Mouse (Mus musculus) pancreas, adult 10 weeks (tissue): ENCODE results near the gene Cyp2c69. TPM values are rescaled to one million over a fixed set of nuclear protein-coding genes. Genes with fewer than 3 reads are reported as not detected.

ENCODE experiments used
- polyA plus RNA-seq: library from polyadenylated mRNA; stranded (reverse); fragments of 350-450 nt; fragmentation: Illumina TruSeq; extraction: RNeasy Lipid Tissue Mini Kit (QIAGEN cat#74804); gene quantifications from one replicate; pipeline ENCODE4 v1.2.3, GENCODE M21; 2015; ENCODE audit warnings: low read depth, low replicate concordance; ENCODE audit not compliant: insufficient read depth

Cyp2c69 gene
- not detected for polyA plus RNA-seq

DNA sequence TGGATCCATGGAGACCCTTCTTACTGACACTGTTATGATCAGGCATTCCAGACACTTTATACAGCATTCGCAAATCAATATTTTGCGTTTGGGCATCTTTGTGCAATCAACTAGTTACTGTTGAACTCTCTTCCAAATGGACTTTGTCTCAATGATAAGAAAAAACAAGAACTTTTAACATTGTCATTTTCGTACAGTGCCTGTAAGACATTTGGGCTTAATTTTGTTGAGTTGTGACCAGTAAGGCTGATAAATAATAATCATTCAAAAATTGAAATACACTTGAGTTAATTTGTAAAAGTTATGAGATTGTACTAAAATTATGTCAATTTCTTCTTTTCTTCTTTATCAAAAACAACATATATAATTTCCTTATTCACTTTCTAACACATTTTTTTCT lies at the start of gene Cyp2c69:
Gene Cyp2c69 (minus strand): TSS at position 101 of the 400 bp plus-strand sequence.

GRCm38 (mm10) chr19:39812714-39813113 lies 73.9 kb downstream of the Cyp2c69 start, which contains the start of gene Cyp2c40:
Cyp2c40 (minus strand) TSS chr19:39812814.

Other genes with a start within 250 kb of the Cyp2c69 start
- gene Cyp2c67, start 237.7 kb downstream of the Cyp2c69 start, polyA plus RNA-seq = not detected
- gene Cyp2c68, start 145.7 kb downstream of the Cyp2c69 start, polyA plus RNA-seq = not detected
- not detected for gene Cyp2c40, start 74.0 kb downstream of the Cyp2c69 start, polyA plus RNA-seq
- gene Cyp2c37, start 105.6 kb upstream of the Cyp2c69 start, polyA plus RNA-seq = not detected
- not detected for gene Cyp2c54, start 187.0 kb upstream of the Cyp2c69 start, polyA plus RNA-seq
- not detected for gene Cyp2c50, start 202.9 kb upstream of the Cyp2c69 start, polyA plus RNA-seq